Mouse (Mus musculus): ENCODE results near the gene Esyt1. TPM values are rescaled to one million over a fixed set of nuclear protein-coding genes. Genes with fewer than 3 reads are reported as not detected.
"Not testable (repeated sequence)": the region's sequence is repeated elsewhere in the genome, so short reads cannot be mapped to it uniquely, and the experiment has no call there.

Esyt1 gene
- total and polyA plus RNA-seq, 2 experiments: 7.9 to 12.8 TPM

GRCm38 (mm10) chr10:128494667-128495245 is 30.9 kb downstream of the Esyt1 start:
- Histone ChIP-seq H3K4me1 (ENCODE audit: control insufficient read depth, insufficient read depth, low read length) (peaks cover 24% of the 10 kb centered on the region), H3K4me3 (ENCODE audit: insufficient read depth, low read depth, low read length) (peak overlapping the region; percentile 79), H3K27me3 (ENCODE audit: control insufficient read depth, insufficient read depth, low read length) (no peaks in the 10 kb centered on the region), H3K79me2 (ENCODE audit: control insufficient read depth, insufficient read depth, low read length) (peaks cover 5% of the 10 kb centered on the region), H3K36me3 (ENCODE audit: control insufficient read depth, insufficient read depth, low read length) (peaks cover 14% of the 10 kb centered on the region; the same call in 1 of the 2 replicates), H3K9ac (ENCODE audit: low read depth, low read length) (peak overlapping the region; percentile 87), H3K27ac (replicated peaks; ENCODE audit: insufficient read depth, low read depth, low read length) (peak overlapping the region; percentile 89)
- no peak for DNase-seq (ENCODE audit: extremely low read depth, low read depth, low spot score)
- TF ChIP-seq CTCF (IDR thresholded peaks at IDR 0.05; ENCODE audit: low read depth, low read length) (no peak), POLR2A (IDR thresholded peaks at IDR 0.05; ENCODE audit: extremely low read depth, insufficient read depth, low read length) (no peak)
- 31% methylated on average over 11 of the region's 11 CpGs for WGBS

- Histone ChIP-seq H3K4me3 (ENCODE audit: insufficient read depth, low read depth, low read length) (peak within 1 kb of the TSS; percentile 79), H3K27me3 (ENCODE audit: control insufficient read depth, insufficient read depth, low read length) (no peaks in the 10 kb centered on the region), H3K4me1 (ENCODE audit: control insufficient read depth, insufficient read depth, low read length) (peaks cover 22% of the 10 kb centered on the region), H3K36me3 (ENCODE audit: control insufficient read depth, insufficient read depth, low read length) (peaks cover 19% of the 10 kb centered on the region; the same call in 1 of the 2 replicates), H3K27ac (replicated peaks; ENCODE audit: insufficient read depth, low read depth, low read length) (peak within 1 kb of the TSS; percentile 91), H3K79me2 (ENCODE audit: control insufficient read depth, insufficient read depth, low read length) (peaks cover 5% of the 10 kb centered on the region), H3K9ac (ENCODE audit: low read depth, low read length) (peak within 1 kb of the TSS; percentile 87)
- TF ChIP-seq CTCF (IDR thresholded peaks at IDR 0.05; ENCODE audit: low read depth, low read length): peak; percentile 76
- peak; percentile 95 for TF ChIP-seq POLR2A (IDR thresholded peaks at IDR 0.05; ENCODE audit: extremely low read depth, insufficient read depth, low read length)
- DNase-seq (ENCODE audit: extremely low read depth, low read depth, low spot score): peak; percentile 93
- WGBS: under 1% methylated on average over 43 of the region's 45 CpGs
Observed at GRCm38 (mm10) chr10:128493695-128494666, 31.7 kb downstream of the Esyt1 start, which contains the start of gene Myl6. Gene Myl6 (minus strand): TSS chr10:128494145.

GRCm38 (mm10) chr10:128493319-128493694 is 32.4 kb downstream of the Esyt1 start:
- H3K27me3 ChIP-seq (ENCODE audit: control insufficient read depth, insufficient read depth, low read length): no peaks in the 10 kb centered on the region
- H3K4me3 ChIP-seq (ENCODE audit: insufficient read depth, low read depth, low read length): peak overlapping the region; percentile 74
- peaks cover 5% of the 10 kb centered on the region for H3K79me2 ChIP-seq (ENCODE audit: control insufficient read depth, insufficient read depth, low read length)
- DNase-seq (ENCODE audit: extremely low read depth, low read depth, low spot score): no peak
- peak overlapping the region; percentile 76 for H3K27ac ChIP-seq (replicated peaks; ENCODE audit: insufficient read depth, low read depth, low read length)
- no peak for TF ChIP-seq POLR2A (IDR thresholded peaks at IDR 0.05; ENCODE audit: extremely low read depth, insufficient read depth, low read length)
- TF ChIP-seq CTCF (IDR thresholded peaks at IDR 0.05; ENCODE audit: low read depth, low read length): no peak
- peak overlapping the region; percentile 82 for H3K9ac ChIP-seq (ENCODE audit: low read depth, low read length)
- WGBS: under 1% methylated on average over 12 of the region's 12 CpGs
- H3K36me3 ChIP-seq (ENCODE audit: control insufficient read depth, insufficient read depth, low read length): peaks cover 21% of the 10 kb centered on the region; the same call in 1 of the 2 replicates
- peaks cover 22% of the 10 kb centered on the region for H3K4me1 ChIP-seq (ENCODE audit: control insufficient read depth, insufficient read depth, low read length)

- 10% methylated on average over 12 of the region's 12 CpGs for WGBS
Observed at GRCm38 (mm10) chr10:128492633-128493311, 32.9 kb downstream of the Esyt1 start.

GRCm38 (mm10) chr10:128492051-128492450 is 33.6 kb downstream of the Esyt1 start:
- Histone ChIP-seq H3K4me3 (ENCODE audit: insufficient read depth, low read depth, low read length) (peak overlapping the region; percentile 74), H3K36me3 (ENCODE audit: control insufficient read depth, insufficient read depth, low read length) (peaks cover 27% of the 10 kb centered on the region; the same call in 1 of the 2 replicates), H3K9ac (ENCODE audit: low read depth, low read length) (peak overlapping the region; percentile 82; the same call in 1 of the 2 replicates), H3K4me1 (ENCODE audit: control insufficient read depth, insufficient read depth, low read length) (peaks cover 21% of the 10 kb centered on the region), H3K27ac (replicated peaks; ENCODE audit: insufficient read depth, low read depth, low read length) (peak overlapping the region; percentile 11; the same call in 1 of the 2 replicates)
- 44% methylated on average over 8 of the region's 8 CpGs for WGBS
- H3K79me2 ChIP-seq (ENCODE audit: control insufficient read depth, insufficient read depth, low read length); DNase-seq (ENCODE audit: extremely low read depth, low read depth, low spot score); H3K27me3 ChIP-seq (ENCODE audit: control insufficient read depth, insufficient read depth, low read length): not testable (repeated sequence)

More at GRCm38 (mm10) chr10:128492633-128493311, 32.9 kb downstream of the Esyt1 start:
- no peaks in the 10 kb centered on the region for H3K27me3 ChIP-seq (ENCODE audit: control insufficient read depth, insufficient read depth, low read length)
- peak overlapping the region; percentile 74 for H3K4me3 ChIP-seq (ENCODE audit: insufficient read depth, low read depth, low read length)
- no peak for DNase-seq (ENCODE audit: extremely low read depth, low read depth, low spot score)
- TF ChIP-seq POLR2A (IDR thresholded peaks at IDR 0.05; ENCODE audit: extremely low read depth, insufficient read depth, low read length): no peak
- TF ChIP-seq CTCF (IDR thresholded peaks at IDR 0.05; ENCODE audit: low read depth, low read length): no peak
- peaks cover 21% of the 10 kb centered on the region for H3K4me1 ChIP-seq (ENCODE audit: control insufficient read depth, insufficient read depth, low read length)
- peaks cover 5% of the 10 kb centered on the region for H3K79me2 ChIP-seq (ENCODE audit: control insufficient read depth, insufficient read depth, low read length)
- H3K27ac ChIP-seq (replicated peaks; ENCODE audit: insufficient read depth, low read depth, low read length): peak overlapping the region; percentile 76
- peak overlapping the region; percentile 82 for H3K9ac ChIP-seq (ENCODE audit: low read depth, low read length)
- H3K36me3 ChIP-seq (ENCODE audit: control insufficient read depth, insufficient read depth, low read length): peaks cover 22% of the 10 kb centered on the region; the same call in 1 of the 2 replicates
